Mouse (Mus musculus): ENCODE results near the gene Umad1. TPM values are rescaled to one million over a fixed set of nuclear protein-coding genes. Genes with fewer than 3 reads are reported as not detected.

Gene Umad1
- polyA plus RNA-seq, 1 experiment from 2014 or later, result 30.0 TPM

- Histone ChIP-seq H3K36me3 (ENCODE audit: control insufficient read depth, insufficient read depth, low read length) (no peaks in the 10 kb centered on the region), H3K4me1 (ENCODE audit: control insufficient read depth, insufficient read depth, low read length) (peaks cover 3% of the 10 kb centered on the region; the same call in 1 of the 2 replicates), H3K4me3 (replicated peaks; ENCODE audit: low read length) (no peak overlapping the region), H3K27me3 (ENCODE audit: control insufficient read depth, insufficient read depth, low read length) (no peaks in the 10 kb centered on the region), H3K27ac (ENCODE audit: low read length) (no peak overlapping the region), H3K9me3 (replicated peaks; ENCODE audit: control insufficient read depth, low read length) (no peaks in the 10 kb centered on the region), H3K9ac (ENCODE audit: low read length) (no peak overlapping the region), H3K4me2 (ENCODE audit: low read depth, low read length) (no peak overlapping the region)
- WGBS, result 83% methylated on average over 4 of the region's 4 CpGs
- no peak for ATAC-seq (ENCODE audit: insufficient read depth, low FRiP score)
These were observed 95.8 kb downstream of the Umad1 start for GRCm38 (mm10) chr6:8354846-8355245.

- WGBS, result 49% methylated on average over 2 of the region's 2 CpGs
- Histone ChIP-seq H3K4me2 (ENCODE audit: low read depth, low read length) (no peak overlapping the region), H3K27ac (ENCODE audit: low read length) (no peak overlapping the region), H3K36me3 (ENCODE audit: control insufficient read depth, insufficient read depth, low read length) (no peaks in the 10 kb centered on the region), H3K9ac (ENCODE audit: low read length) (no peak overlapping the region), H3K9me3 (replicated peaks; ENCODE audit: control insufficient read depth, low read length) (no peaks in the 10 kb centered on the region), H3K4me1 (ENCODE audit: control insufficient read depth, insufficient read depth, low read length) (no peaks in the 10 kb centered on the region), H3K27me3 (ENCODE audit: control insufficient read depth, insufficient read depth, low read length) (no peaks in the 10 kb centered on the region), H3K4me3 (replicated peaks; ENCODE audit: low read length) (no peak overlapping the region)
- no peak for ATAC-seq (ENCODE audit: insufficient read depth, low FRiP score)
These were observed 99.1 kb downstream of the Umad1 start for GRCm38 (mm10) chr6:8358232-8358631.

- H3K4me2 ChIP-seq (ENCODE audit: low read depth, low read length), result no peak overlapping the region
- no peaks in the 10 kb centered on the region for H3K4me1 ChIP-seq (ENCODE audit: control insufficient read depth, insufficient read depth, low read length)
- H3K9me3 ChIP-seq (replicated peaks; ENCODE audit: control insufficient read depth, low read length), result no peaks in the 10 kb centered on the region
- H3K27me3 ChIP-seq (ENCODE audit: control insufficient read depth, insufficient read depth, low read length), result no peaks in the 10 kb centered on the region
- no peak for ATAC-seq (ENCODE audit: insufficient read depth, low FRiP score)
- no peak overlapping the region for H3K4me3 ChIP-seq (replicated peaks; ENCODE audit: low read length)
- H3K27ac ChIP-seq (ENCODE audit: low read length), result no peak overlapping the region
- H3K9ac ChIP-seq (ENCODE audit: low read length), result no peak overlapping the region
- 60% methylated on average over 2 of the region's 2 CpGs for WGBS
- no peaks in the 10 kb centered on the region for H3K36me3 ChIP-seq (ENCODE audit: control insufficient read depth, insufficient read depth, low read length)
These were observed 99.7 kb downstream of the Umad1 start for GRCm38 (mm10) chr6:8358782-8359181.

GRCm38 (mm10) chr6:8360805-8361204 is 101.7 kb downstream of the Umad1 start:
- no peak overlapping the region for H3K9ac ChIP-seq (ENCODE audit: low read length)
- H3K27ac ChIP-seq (ENCODE audit: low read length), result no peak overlapping the region
- no peaks in the 10 kb centered on the region for H3K36me3 ChIP-seq (ENCODE audit: control insufficient read depth, insufficient read depth, low read length)
- no peak for ATAC-seq (ENCODE audit: insufficient read depth, low FRiP score)
- H3K9me3 ChIP-seq (replicated peaks; ENCODE audit: control insufficient read depth, low read length), result no peaks in the 10 kb centered on the region
- no peak overlapping the region for H3K4me3 ChIP-seq (replicated peaks; ENCODE audit: low read length)
- H3K27me3 ChIP-seq (ENCODE audit: control insufficient read depth, insufficient read depth, low read length), result no peaks in the 10 kb centered on the region
- no peaks in the 10 kb centered on the region for H3K4me1 ChIP-seq (ENCODE audit: control insufficient read depth, insufficient read depth, low read length)
- no peak overlapping the region for H3K4me2 ChIP-seq (ENCODE audit: low read depth, low read length)
- WGBS, result 85% methylated on average over 7 of the region's 7 CpGs

- Histone ChIP-seq H3K4me2 (ENCODE audit: low read depth, low read length) (no peak overlapping the region), H3K9ac (ENCODE audit: low read length) (no peak overlapping the region), H3K4me3 (replicated peaks; ENCODE audit: low read length) (no peak overlapping the region), H3K9me3 (replicated peaks; ENCODE audit: control insufficient read depth, low read length) (no peaks in the 10 kb centered on the region), H3K4me1 (ENCODE audit: control insufficient read depth, insufficient read depth, low read length) (no peaks in the 10 kb centered on the region), H3K27me3 (ENCODE audit: control insufficient read depth, insufficient read depth, low read length) (no peaks in the 10 kb centered on the region), H3K27ac (ENCODE audit: low read length) (no peak overlapping the region), H3K36me3 (ENCODE audit: control insufficient read depth, insufficient read depth, low read length) (no peaks in the 10 kb centered on the region)
- no peak for ATAC-seq (ENCODE audit: insufficient read depth, low FRiP score)
- whole genome bisulfite sequencing, result 71% methylated on average over 12 of the region's 12 CpGs
These were observed 105.1 kb downstream of the Umad1 start for GRCm38 (mm10) chr6:8364033-8364756.

GRCm38 (mm10) chr6:8364757-8365150 is 105.7 kb downstream of the Umad1 start:
- WGBS, result 82% methylated on average over 11 of the region's 11 CpGs
- Histone ChIP-seq H3K9ac (ENCODE audit: low read length) (no peak overlapping the region), H3K4me1 (ENCODE audit: control insufficient read depth, insufficient read depth, low read length) (no peaks in the 10 kb centered on the region), H3K27me3 (ENCODE audit: control insufficient read depth, insufficient read depth, low read length) (no peaks in the 10 kb centered on the region), H3K36me3 (ENCODE audit: control insufficient read depth, insufficient read depth, low read length) (no peaks in the 10 kb centered on the region), H3K4me2 (ENCODE audit: low read depth, low read length) (no peak overlapping the region), H3K9me3 (replicated peaks; ENCODE audit: control insufficient read depth, low read length) (no peaks in the 10 kb centered on the region), H3K27ac (ENCODE audit: low read length) (no peak overlapping the region), H3K4me3 (replicated peaks; ENCODE audit: low read length) (no peak overlapping the region)
- ATAC-seq (ENCODE audit: insufficient read depth, low FRiP score), result no peak

GRCm38 (mm10) chr6:8367675-8368074 is 108.6 kb downstream of the Umad1 start:
- Histone ChIP-seq H3K4me1 (ENCODE audit: control insufficient read depth, insufficient read depth, low read length) (no peaks in the 10 kb centered on the region), H3K27ac (ENCODE audit: low read length) (no peak overlapping the region), H3K9ac (ENCODE audit: low read length) (no peak overlapping the region), H3K4me2 (ENCODE audit: low read depth, low read length) (no peak overlapping the region), H3K36me3 (ENCODE audit: control insufficient read depth, insufficient read depth, low read length) (no peaks in the 10 kb centered on the region), H3K27me3 (ENCODE audit: control insufficient read depth, insufficient read depth, low read length) (no peaks in the 10 kb centered on the region), H3K9me3 (replicated peaks; ENCODE audit: control insufficient read depth, low read length) (no peaks in the 10 kb centered on the region), H3K4me3 (replicated peaks; ENCODE audit: low read length) (no peak overlapping the region)
- no peak for ATAC-seq (ENCODE audit: insufficient read depth, low FRiP score)
- WGBS, result 94% methylated on average over 4 of the region's 4 CpGs

- ATAC-seq (ENCODE audit: insufficient read depth, low FRiP score), result no peak
- Histone ChIP-seq H3K27ac (ENCODE audit: low read length) (no peak overlapping the region), H3K4me1 (ENCODE audit: control insufficient read depth, insufficient read depth, low read length) (no peaks in the 10 kb centered on the region), H3K36me3 (ENCODE audit: control insufficient read depth, insufficient read depth, low read length) (no peaks in the 10 kb centered on the region), H3K9ac (ENCODE audit: low read length) (no peak overlapping the region), H3K9me3 (replicated peaks; ENCODE audit: control insufficient read depth, low read length) (no peaks in the 10 kb centered on the region), H3K4me3 (replicated peaks; ENCODE audit: low read length) (no peak overlapping the region), H3K27me3 (ENCODE audit: control insufficient read depth, insufficient read depth, low read length) (no peaks in the 10 kb centered on the region), H3K4me2 (ENCODE audit: low read depth, low read length) (no peak overlapping the region)
- WGBS, result 63% methylated on average over 2 of the region's 2 CpGs
These were observed 109.2 kb downstream of the Umad1 start for GRCm38 (mm10) chr6:8368198-8368864.

- Histone ChIP-seq H3K27ac (ENCODE audit: low read length) (no peak overlapping the region), H3K4me2 (ENCODE audit: low read depth, low read length) (no peak overlapping the region), H3K4me1 (ENCODE audit: control insufficient read depth, insufficient read depth, low read length) (no peaks in the 10 kb centered on the region), H3K27me3 (ENCODE audit: control insufficient read depth, insufficient read depth, low read length) (no peaks in the 10 kb centered on the region), H3K9me3 (replicated peaks; ENCODE audit: control insufficient read depth, low read length) (no peaks in the 10 kb centered on the region), H3K36me3 (ENCODE audit: control insufficient read depth, insufficient read depth, low read length) (no peaks in the 10 kb centered on the region), H3K4me3 (replicated peaks; ENCODE audit: low read length) (no peak overlapping the region), H3K9ac (ENCODE audit: low read length) (no peak overlapping the region)
- peak; percentile 75; the same call in 1 of the 2 replicates for ATAC-seq (ENCODE audit: insufficient read depth, low FRiP score)
- 66% methylated on average over 3 of the region's 3 CpGs for whole genome bisulfite sequencing
These were observed 111.5 kb downstream of the Umad1 start for GRCm38 (mm10) chr6:8370624-8371023.

Data from stomach, embryonic 16.5 days (tissue).